ENCODE assay signal across 13 mouse cellular contexts in genomic region chr13:29156703-29157102, GRCm38 (mm10).
DNase-seq lines count a peak whose midpoint lies in the region; ATAC-seq and TF ChIP-seq lines count a peak whose summit lies in the region.
"Had no signal": no experiment of that assay in that cellular context is flagged by ENCODE, and none has a peak within 500 bp of the region (broad histone marks: within the 10 kb centered on the region; RNA-seq: fewer than 3 reads in every experiment).

No protein-coding gene starts in this region.

- 28% methylated on average over 4 of the region's 4 CpGs for WGBS in kidney, postnatal 0 days

- intact Hi-C loops in left cerebral cortex, postnatal 36 days (cut with DNase I), result no loop called here

- H3K27ac ChIP-seq in kidney, postnatal 0 days, result no peak overlapping the region

- TF ChIP-seq CTCF in kidney, postnatal 0 days (IDR thresholded peaks at IDR 0.05; ENCODE audit: low read depth), result peak; percentile 53

- no peaks in the 10 kb centered on the region for H3K27me3 ChIP-seq in kidney, postnatal 0 days (ENCODE audit: insufficient read depth, low read length)

- H3K36me3 ChIP-seq in kidney, postnatal 0 days (ENCODE audit: insufficient read depth, low read length), result no peaks in the 10 kb centered on the region

- H3K4me1 ChIP-seq in kidney, postnatal 0 days (replicated peaks; ENCODE audit: insufficient read depth, low read length), result no peaks in the 10 kb centered on the region

- no peak overlapping the region for H3K4me2 ChIP-seq in kidney, postnatal 0 days (ENCODE audit: low read length)

- no peak overlapping the region for H3K9ac ChIP-seq in kidney, postnatal 0 days (ENCODE audit: low read depth, low read length)

- ATAC-seq in kidney, postnatal 0 days (replicated peaks; ENCODE audit: low FRiP score, low read depth), result no peak

- no peak overlapping the region for H3K4me3 ChIP-seq in kidney, postnatal 0 days (replicated peaks; ENCODE audit: low read depth, low read length)

- no peaks in the 10 kb centered on the region for H3K9me3 ChIP-seq in kidney, postnatal 0 days (replicated peaks; ENCODE audit: low read length)

- DNase-seq in adrenal gland, adult (ENCODE audit: inconsistent age in 2 of 2, low spot score in 1 of 2), result peak; percentile 13 to 61
- no peak for DNase-seq in adrenal gland, adult 8-10 months
- DNase-seq in kidney, postnatal 0 days (ENCODE audit: low spot score), result peak; percentile 57
- DNase-seq in kidney, adult 11 months, result no peak
- peak; percentile 19 for DNase-seq in embryo, embryonic 9.5 days (ENCODE audit: extremely low spot score)
- DNase-seq in thymus, postnatal 10 days (ENCODE audit: low spot score in 2 of 2), result peak; percentile 42 to 64
- DNase-seq in kidney, postnatal 36 days, result no peak
- no peak for DNase-seq in left cerebral cortex, postnatal 36 days (ENCODE audit: low spot score in 2 of 2)
- DNase-seq: gastrocnemius, postnatal 10 days; heart, postnatal 10 days; kidney, adult 9 months; layer of hippocampus, postnatal 36 days; right cerebral cortex, postnatal 4 days had no signal

Comparison
In these comparisons a context has a peak if more than half of its experiments do, and no peak if none do; other contexts are left out.
1. DNase-seq: peak in adrenal gland, adult (2 of 2), kidney, postnatal 0 days (single experiment), embryo, embryonic 9.5 days (single experiment) and thymus, postnatal 10 days (2 of 2); none in adrenal gland, adult 8-10 months (single experiment), kidney, adult 11 months (single experiment), kidney, postnatal 36 days (0 of 2) and left cerebral cortex, postnatal 36 days (0 of 2).